Mouse (Mus musculus): ENCODE measurements around the gene Sox6.

Sox6 gene

DNA sequence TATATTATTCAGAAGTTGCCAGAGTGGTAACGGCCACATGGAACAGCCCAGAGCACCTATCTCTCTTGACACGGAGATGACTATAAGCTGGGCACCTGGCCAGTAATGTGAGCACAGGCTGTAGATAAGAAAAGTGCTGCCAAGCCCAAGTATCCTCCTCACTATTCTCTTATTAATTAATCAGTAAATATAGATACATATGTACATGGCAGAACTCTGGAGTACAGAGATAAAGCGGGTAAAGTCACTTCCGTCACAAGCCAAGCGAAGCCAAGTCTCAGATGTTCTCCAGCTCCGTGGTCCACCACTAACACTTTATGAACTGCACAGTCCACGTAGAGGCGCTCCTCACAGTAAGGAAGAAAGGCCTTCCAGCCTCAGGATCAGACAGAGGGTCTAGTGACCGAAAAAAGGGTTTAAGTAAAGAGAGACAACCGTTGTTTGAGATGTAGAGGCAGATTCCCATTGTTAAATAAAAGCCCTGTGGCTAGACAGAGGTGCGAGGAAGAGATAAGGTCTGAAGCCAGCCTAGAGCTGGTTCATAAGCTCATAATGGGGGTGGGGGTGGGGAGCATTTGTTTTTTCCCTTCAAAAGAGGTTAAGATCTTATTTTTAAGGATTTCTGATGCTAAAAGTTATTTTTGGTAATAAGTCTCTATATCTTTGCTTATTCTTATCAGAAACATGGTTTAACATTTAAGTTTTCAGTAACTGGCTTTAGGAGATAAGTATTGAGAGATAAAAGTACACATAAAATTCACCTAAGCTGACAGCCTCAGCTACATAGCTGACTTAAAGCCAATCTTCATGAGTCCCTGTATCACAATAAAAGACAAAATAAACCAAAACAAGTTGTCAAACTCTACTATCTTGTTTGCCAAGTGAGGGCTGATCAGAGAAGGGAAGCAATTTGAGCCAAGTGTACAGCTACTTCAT, 207.4 kb downstream of the Sox6 start:
- no peak for DNase-seq (ENCODE audit: low spot score in 2 of 2)

DNA sequence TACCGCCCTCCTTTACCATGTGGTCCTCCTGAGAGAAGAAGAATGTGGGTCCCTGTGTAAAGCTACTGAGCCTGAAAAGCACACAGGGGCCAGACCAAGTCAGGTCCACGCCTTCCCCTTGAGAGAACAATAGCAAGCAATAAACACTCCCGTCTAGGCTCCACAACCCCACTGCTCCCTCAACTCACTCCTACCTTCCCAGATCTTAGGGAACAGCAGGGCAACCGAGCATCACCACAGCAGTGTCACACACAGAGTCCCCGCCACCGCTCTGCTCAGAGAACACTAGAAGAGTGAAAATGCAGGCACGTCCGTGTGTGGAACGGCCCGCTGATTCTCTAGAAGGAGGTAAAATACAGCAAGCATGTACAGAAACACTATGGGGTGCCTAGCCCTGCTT, 208.2 kb downstream of the Sox6 start:
- no peak for DNase-seq (ENCODE audit: low spot score in 2 of 2)

DNA sequence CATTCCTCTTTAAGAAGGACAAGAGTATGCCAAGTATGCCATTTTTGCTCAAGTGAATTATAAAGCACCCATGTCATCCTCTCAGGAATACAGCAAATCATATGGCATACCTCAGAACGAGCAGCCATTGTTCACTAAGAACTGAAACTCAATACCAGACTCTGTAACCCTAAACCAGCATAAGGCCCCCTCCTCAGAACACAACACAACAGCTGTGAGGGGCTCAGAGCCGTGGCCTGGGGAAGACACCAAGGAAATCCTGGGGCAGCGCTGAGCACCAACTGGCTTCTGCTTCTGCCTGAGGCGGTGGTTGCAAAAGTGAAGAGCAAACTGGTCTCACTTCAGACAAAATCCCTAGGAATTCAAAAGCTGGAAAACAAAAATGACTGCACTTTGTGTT, 208.8 kb downstream of the Sox6 start:
- no peak for DNase-seq (ENCODE audit: low spot score in 2 of 2)

DNA sequence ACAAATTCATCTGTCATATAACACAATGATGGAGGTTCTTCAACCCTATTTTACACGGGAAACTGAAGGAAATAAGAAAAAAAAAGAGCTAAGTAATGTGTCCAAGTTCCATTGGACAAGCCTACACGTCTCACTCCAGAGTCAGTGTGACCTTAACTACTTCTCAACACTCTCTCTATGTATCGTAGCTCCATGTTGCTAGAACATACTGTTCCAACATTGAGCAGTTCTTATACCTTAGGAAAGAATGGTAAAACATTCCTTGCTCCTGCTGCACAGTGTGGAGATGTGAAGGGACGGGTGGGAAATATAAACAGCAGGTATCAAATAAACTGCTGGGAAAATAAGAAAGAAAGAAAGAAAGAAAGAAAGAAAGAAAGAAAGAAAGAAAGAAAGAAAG, 209.3 kb downstream of the Sox6 start:
- no peak for DNase-seq (ENCODE audit: low spot score in 2 of 2)

DNA sequence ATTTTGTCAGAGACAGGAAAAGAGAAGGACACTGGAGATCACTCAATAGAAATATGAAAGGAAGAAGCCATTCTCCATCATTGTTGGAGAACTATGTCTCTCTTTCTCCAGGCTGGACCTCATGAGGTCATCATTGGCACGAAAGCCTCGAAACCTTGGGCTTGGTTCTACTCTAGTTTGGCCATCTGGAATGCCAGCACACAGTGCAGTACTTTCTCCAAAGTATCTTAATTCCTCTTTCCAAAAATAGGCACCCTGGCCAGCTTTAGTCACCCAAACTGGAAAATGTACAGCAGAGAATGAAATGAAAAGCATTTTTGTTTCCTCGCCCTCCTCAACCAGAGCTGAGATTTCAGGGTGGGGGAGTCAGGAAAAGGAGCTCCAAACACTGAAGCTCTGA, 213.3 kb downstream of the Sox6 start:
- no peak for DNase-seq (ENCODE audit: low spot score in 2 of 2)

DNA sequence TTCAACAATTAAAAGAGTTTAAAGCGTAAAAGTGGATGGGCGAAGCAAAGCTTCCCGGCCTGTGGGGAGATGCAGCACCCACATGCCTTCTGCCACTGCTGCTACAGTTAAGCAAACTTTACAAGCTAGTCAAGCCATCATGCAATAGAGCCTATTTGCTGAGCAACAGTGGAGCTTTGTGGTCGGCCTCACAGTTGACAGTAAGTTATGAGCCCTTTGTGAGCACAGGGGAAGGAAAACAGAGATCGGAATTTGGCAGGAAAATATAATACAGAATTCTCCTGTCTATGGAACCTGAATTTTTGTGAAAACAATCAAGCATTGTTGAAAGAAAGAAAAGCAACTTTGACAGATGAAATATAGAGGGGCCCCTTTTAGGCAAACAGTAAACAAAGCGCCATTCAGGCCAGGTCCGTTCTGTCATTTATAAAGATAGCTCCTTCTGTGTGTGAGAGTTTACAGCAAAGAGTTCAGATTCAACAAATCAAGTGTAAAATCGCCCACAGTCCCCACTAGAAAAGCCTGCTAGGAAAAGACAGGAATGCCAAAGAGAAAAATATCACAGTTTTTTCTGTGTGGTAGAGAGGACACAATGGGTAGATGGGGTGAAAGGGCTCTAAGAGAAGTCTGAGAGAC, 213.9 kb downstream of the Sox6 start:
- no peak for DNase-seq (ENCODE audit: low spot score in 2 of 2)

DNA sequence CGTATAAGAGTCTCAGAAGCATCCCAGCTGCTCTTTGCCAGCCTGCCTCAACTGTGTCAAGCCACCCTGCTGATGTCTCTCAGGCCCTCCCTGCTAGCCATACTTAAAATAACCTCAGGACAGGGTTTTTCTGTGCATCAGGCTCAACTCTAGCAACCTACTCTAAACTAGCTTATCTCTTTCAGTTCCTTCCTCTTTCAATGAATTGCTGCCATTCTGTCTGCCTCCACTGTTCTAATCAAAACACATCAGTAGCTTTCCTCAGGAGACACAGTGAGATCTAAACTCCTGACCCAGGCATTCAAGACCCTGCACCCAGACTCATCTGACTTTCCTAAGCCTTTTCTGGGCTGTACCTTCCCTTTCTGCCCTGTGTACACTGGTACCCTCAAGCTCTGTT, 219.5 kb downstream of the Sox6 start:
- no peak for DNase-seq (ENCODE audit: low spot score in 2 of 2)

DNA sequence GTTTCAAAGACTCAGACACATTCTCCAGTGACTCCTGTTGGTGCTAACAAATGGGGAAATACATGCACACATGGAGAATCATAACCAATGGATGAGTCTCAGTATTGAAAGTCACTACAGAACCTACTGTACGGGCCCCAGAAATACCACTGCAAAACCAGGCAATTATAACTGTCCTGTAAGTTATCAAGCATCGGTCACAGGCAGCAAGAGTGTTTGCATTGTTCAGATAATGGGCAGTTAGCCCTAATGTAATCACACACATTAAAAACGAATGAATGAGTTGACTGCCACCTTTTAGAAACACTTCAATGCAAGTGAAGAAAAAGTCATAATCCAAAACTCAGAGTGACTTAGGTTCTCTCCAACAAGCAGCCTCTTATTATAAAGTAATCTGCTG, 235.3 kb downstream of the Sox6 start:
- DNase-seq (ENCODE audit: low spot score in 2 of 2): no peak

DNA sequence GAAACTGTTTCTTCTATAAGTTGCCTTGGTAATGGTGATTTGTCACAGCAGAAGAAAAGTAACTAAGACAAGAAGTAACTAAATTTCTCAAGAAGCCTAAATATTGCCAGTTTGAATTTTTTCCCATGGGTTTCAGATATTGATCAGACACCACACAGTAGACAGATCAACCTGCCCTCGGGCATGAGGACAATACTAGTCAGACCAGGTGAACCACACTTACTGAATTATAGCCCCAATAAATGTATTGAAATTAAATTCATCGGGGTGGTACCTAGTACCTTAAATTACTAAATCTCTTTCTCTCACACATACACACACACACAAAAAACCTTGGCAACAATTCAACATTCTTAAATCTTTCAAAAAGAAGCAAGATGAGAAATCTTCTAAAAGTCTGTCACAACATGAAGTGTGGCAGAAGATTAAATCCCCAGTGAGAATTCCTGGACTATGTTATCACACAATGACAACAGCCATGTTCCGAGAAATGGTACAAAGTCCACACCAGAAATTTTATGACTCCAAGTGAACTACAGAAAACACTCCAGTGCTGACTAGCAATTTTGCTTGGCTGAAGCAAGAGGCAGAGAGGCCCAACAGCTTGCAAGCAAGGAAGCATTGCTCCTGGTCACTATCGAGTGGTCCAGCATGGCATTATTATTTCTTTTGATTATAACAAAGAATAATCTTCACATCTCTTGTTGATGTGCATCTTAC, 244.3 kb downstream of the Sox6 start:
- no peak for DNase-seq (ENCODE audit: low spot score in 2 of 2)

DNA sequence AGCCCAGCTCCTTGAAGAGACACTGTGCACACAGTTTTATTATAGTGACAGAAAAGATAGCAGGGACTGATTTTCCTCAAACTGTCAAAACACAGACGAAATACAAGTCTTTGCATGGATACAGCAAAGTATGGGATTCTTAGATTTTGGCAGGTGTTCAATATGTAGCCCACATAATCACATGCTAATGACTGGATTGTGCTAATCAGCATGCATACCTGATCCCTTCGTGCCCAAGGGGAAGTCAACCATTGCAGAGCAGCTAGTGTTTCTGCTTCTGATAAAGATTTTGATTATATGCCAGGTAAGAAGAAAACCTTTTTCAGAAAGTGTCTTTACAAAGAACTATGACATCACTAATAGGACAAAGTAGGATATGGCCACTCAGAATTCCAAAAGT, 245.8 kb downstream of the Sox6 start:
- DNase-seq (ENCODE audit: low spot score in 2 of 2): no peak

DNA sequence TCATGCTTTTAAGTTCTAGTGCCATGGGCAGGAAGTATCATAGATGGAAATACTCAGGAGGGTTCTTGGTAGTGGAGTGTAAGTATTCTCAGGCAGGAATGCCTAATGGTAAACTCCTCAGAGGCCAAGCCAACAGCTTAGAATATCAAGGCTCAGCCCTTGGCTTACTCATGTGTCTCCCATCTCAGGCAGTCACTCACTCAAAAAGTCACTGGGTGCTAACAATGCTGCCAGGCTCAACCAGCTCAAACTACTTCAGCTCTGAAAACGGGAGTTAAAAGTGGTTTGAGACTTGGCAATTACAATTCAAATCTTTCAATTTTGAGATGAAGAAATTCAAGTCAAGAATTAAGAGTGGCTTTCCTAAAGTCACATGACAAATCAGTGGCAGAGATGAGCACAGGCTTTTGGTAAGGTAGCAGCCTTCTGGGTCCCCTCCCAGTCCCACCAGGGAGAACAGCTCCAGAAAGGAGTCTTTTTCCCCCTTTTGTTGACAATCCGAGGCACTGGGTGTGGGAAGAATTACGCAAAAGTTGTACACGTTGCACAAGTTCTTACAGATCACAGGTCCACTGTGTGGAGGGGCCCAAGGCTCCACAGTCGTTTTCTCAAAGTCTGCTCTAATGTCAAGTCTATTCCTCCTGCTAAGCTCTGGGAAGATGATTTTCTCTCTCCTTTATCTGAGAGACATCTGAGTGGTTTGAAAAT, 249.3 kb downstream of the Sox6 start:
- no peak for DNase-seq (ENCODE audit: low spot score in 2 of 2)

DNA sequence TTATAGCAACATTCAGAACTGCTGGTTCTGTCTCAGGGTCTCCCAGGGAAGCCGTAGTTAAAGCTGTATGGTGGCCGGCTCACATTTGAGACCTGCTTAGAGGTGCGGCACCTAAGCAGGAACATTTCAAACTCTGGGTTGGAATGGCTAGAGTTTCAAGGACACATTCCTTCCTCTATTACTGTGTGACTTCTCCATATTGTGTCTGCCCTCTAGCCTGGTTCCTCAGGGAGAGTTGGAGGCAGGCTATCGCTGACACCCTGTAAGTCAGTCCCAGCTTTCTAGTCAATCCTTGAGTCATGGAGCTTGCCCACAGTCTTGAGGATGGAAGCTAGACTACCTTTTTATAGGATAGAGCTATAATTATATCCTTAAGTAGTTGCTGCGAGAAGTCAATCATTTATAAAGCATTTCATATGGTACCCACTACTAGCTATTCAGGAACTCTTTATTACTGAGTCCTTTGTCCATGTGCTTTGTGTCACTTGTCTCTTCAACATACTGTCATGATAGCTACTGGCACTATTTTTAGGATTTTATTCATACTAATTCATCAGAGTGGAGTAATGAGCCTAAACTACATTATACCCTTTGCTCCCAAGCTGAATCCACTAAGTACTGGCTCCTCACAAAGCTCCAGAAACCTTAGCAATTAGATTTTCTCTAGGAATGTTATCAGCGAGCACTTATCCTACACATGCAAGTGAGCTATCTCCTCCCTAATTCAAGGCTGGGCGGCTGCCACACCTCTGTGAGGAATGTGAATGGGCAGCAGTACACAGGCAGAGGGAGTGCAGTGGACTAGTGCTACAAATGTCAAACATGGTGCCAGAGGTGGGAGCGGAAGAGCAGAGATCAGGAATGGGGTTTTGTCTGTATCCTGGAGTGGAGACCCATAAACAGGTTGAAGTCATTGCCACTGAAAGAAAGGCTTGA, 254.3 kb downstream of the Sox6 start:
- no peak for DNase-seq (ENCODE audit: low spot score in 2 of 2)

DNA sequence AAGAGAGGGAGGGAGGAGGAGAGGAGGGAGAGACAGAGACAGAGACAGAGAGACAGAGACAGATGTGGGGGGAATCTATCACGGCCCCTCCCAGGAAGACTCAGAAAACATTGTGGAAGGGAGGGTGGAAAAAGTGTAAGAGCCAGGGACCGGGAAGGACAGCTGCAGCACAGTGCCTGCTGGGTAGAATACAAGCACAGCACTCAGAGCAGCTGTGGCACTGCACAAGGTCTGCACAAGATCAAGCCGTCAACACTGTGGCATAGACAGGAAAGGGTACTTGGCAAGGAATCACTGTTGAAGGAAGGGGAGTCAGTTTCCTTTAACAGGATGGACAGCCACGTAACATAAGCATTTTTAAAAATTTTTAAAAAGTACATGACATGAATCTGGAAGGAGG, 258.4 kb downstream of the Sox6 start:
- no peak for DNase-seq (ENCODE audit: low spot score in 2 of 2)

DNA sequence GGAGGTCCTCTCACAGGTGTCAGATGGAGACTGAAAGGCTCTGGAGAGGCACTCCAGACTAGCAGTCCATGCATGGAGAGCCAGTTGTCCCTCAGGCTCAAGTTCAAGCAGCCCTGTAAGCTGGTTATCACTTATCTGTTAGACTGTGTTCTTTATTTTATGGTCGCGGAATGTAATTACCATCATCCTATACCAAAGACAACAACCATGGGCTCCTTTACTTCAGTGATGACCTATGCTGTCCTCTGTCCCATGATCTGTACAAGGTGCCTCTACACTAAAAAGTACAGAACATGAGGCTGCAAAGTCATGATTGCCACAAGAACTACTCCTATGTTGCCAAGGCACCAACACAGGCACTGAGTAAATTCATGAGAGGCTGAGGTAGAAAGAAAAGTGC, 259.1 kb downstream of the Sox6 start:
- DNase-seq (ENCODE audit: low spot score in 2 of 2): no peak

DNA sequence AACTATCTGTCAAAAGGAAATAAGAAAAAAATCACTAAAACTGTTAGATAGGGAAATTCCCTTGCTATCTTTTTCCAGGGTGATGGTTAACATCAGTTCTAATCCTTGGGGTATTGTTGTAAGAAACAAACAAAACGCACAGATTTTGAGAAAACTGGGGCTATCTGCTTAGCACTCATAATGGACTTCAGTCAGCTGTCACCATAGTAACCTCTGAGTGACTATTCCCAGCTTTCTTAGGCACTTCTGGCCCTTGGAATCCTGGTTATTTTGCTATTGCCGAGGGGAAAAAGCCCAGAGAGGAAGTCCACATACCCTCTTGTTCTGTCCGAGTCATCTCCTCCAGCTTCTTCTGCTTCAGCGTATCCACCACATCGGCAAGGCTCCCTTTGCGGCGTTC, 261.9 kb downstream of the Sox6 start:
- no peak for DNase-seq (ENCODE audit: low spot score in 2 of 2)

DNA sequence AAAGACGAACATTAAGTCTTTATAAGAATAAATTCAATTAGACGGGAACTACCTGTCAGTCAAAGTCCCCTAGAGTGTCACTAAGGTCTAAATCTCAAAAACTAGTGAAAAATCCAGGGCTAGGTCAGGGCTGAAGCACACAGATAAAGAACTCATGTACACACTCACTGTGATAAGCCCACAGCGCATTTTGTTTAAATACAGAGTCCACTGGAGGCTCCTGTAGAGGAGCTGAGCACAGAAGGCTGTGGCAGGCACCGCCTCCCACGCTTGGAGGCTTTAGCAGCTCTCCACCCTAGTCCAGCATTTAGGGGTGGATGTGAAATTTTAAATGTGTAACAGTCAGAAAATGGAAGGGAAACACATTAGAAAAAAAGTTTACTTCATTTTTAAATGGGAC, 262.3 kb downstream of the Sox6 start:
- DNase-seq (ENCODE audit: low spot score in 2 of 2): no peak

DNA sequence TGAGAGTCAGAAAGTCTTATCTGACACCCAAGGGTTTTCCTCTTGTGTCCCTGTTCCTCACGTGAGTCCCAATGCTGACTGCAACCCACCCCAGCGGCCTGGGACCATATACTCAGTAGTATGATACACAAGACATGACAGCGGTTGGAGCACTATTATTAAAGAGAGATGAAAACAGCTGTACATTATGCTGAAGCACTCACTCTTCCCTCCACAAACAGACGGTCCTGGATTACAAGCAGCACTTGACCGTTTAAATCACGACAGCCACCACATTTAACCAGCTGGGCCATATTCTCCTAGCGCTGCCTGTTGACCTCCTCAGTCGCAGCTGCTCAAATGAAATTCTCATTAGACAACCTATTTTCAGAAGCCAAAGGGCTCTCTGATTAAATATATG, 272.3 kb downstream of the Sox6 start:
- no peak for DNase-seq (ENCODE audit: low spot score in 2 of 2)

DNA sequence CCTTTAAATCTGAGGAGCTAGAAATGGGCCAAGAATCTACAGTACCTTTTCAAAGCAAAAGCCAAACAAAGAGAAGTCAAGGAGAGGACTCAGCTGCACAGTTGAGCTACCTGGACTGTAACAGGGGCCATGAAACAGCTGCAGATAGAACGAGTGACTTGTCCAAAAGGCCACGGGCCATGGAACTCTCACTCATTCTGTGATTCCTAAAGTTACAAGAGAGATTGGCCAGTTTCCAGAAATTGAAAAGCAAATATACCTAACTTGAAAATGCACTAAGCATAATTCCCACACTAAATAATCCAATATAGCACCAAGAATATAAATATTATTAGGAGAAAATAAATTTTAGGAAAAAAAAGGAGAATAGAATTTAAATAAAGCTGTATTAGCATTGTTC, 274.7 kb downstream of the Sox6 start:
- DNase-seq (ENCODE audit: low spot score in 2 of 2): no peak

DNA sequence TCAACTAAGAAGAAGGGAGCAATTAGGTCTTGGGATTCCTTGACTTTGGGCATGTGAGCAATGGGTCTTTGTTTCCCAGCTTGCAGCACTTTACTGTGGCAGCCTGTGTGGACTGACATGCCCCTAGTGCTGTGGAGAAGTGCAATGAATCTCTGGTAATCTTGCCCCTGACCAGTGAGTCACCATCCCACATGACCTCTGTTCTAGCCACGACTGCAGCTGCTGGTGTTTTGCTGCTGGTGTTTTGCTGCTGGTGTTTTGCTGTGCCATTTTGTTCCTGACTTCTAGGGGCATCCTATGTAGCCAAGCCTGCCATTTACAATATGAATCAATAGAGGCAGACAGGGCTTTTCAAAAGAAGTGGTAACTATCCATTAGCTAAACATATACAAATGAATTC, 280.4 kb downstream of the Sox6 start:
- DNase-seq (ENCODE audit: low spot score in 2 of 2): no peak

DNA sequence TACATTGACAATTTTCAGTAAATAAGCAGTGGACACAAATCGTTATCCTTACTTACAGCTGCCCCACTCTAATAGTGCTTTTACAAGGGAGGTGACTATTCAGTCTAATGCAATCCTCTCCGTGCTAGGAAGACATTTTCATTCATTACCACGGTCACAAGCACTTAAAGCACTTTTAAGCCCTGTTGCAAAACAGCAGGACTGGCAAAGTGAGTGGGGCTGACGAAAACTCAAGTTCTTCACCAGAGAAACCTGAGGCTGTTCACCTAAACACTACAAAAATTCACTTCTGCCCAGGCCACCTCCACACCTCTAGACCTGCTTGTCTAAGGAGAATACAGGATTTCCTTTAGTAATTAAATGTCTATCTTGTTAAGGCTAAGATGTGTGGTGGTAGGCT, 283.3 kb downstream of the Sox6 start:
- no peak for DNase-seq (ENCODE audit: low spot score in 2 of 2)

DNA sequence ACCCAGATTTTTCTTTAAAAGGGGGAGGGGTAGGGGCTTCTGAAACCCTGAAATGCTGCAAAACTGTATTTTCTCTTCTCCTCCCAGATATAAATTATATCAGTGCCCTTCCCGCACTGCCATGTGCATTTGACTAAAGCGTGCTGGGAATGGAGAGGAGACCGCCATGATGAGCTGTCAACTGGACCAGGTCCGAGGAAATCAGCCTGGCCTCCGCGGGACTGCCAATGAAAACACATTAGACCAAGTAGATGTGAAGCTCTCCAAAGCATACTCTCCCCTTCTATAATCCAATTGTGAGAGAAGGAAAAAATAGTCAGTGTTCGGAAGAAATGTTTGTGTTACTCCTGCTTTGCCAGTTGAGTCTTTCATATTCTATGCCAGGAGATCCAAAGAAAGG, 284.4 kb downstream of the Sox6 start:
- no peak for DNase-seq (ENCODE audit: low spot score in 2 of 2)

Measured in frontal cortex, postnatal 25 days (tissue).